In genomic region chr13:115089020-115089394, GRCm38 (mm10) we compare ENCODE assay signal across 8 mouse cellular contexts. TPM values are rescaled to one million over a fixed set of nuclear protein-coding genes. Genes with fewer than 3 reads are reported as not detected.
DNase-seq lines count a peak whose midpoint lies in the region; ATAC-seq and TF ChIP-seq lines count a peak whose summit lies in the region.

No protein-coding gene starts in this region.

- peak overlapping the region; percentile 91 for H3K9ac ChIP-seq in heart, embryonic 11.5 days (ENCODE audit: low read depth, low read length)
- H3K9ac ChIP-seq in forebrain, embryonic 14.5 days (ENCODE audit: low read length), result peak overlapping the region; percentile 79
- H3K9ac ChIP-seq in liver, embryonic 15.5 days, result peak overlapping the region; percentile 88

- no peak for TF ChIP-seq CTCF in E14TG2a.4 (conservative IDR thresholded peaks at IDR 0.05; ENCODE audit: low read length)

- H3K27ac ChIP-seq in heart, embryonic 11.5 days (ENCODE audit: low read depth, low read length), result peak overlapping the region; percentile 95
- no peak overlapping the region for H3K27ac ChIP-seq in forebrain, embryonic 14.5 days (ENCODE audit: low read depth, low read length)
- peak overlapping the region; percentile 99 for H3K27ac ChIP-seq in liver, embryonic 15.5 days (replicated peaks)

- DNase-seq in heart, adult 11 months, result no peak
- DNase-seq in forebrain, embryonic 14.5 days (ENCODE audit: low spot score), result no peak
- no peak for DNase-seq in urinary bladder, adult 2 months (ENCODE audit: low spot score)
- no peak for DNase-seq in layer of hippocampus, adult 18-20 months (ENCODE audit: low spot score in 2 of 2)
- DNase-seq in kidney, postnatal 14 days, result no peak

- ATAC-seq in heart, embryonic 11.5 days (replicated peaks; ENCODE audit: insufficient number of reproducible peaks, low FRiP score, low TSS enrichment), result no peak
- ATAC-seq in forebrain, embryonic 14.5 days, result no peak; the same call in 1 of the 2 replicates
- ATAC-seq in liver, embryonic 15.5 days (ENCODE audit: insufficient read depth), result no peak

- H3K4me3 ChIP-seq in heart, embryonic 11.5 days (ENCODE audit: low read depth, low read length), result peak overlapping the region; percentile 76
- H3K4me3 ChIP-seq in E14TG2a.4 (replicated peaks; ENCODE audit: low read length), result peak overlapping the region; percentile 81
- peak overlapping the region; percentile 66 for H3K4me3 ChIP-seq in forebrain, embryonic 14.5 days (ENCODE audit: low read depth, low read length)
- peak overlapping the region; percentile 82 for H3K4me3 ChIP-seq in liver, embryonic 15.5 days (replicated peaks)

- H3K9me3 ChIP-seq in heart, embryonic 11.5 days (replicated peaks; ENCODE audit: control insufficient read depth, low read length), result no peaks in the 10 kb centered on the region
- H3K9me3 ChIP-seq in E14TG2a.4 (ENCODE audit: low read length), result no peaks in the 10 kb centered on the region
- no peaks in the 10 kb centered on the region for H3K9me3 ChIP-seq in forebrain, embryonic 14.5 days (replicated peaks; ENCODE audit: control insufficient read depth, low read length)
- H3K9me3 ChIP-seq in liver, embryonic 15.5 days (replicated peaks), result no peaks in the 10 kb centered on the region

- no peaks in the 10 kb centered on the region for H3K27me3 ChIP-seq in heart, embryonic 11.5 days (ENCODE audit: control insufficient read depth, insufficient read depth, low read length)
- no peaks in the 10 kb centered on the region; the same call in 1 of the 2 replicates for H3K27me3 ChIP-seq in E14TG2a.4 (ENCODE audit: insufficient read depth, low read length)
- no peaks in the 10 kb centered on the region for H3K27me3 ChIP-seq in forebrain, embryonic 14.5 days (replicated peaks; ENCODE audit: control insufficient read depth, insufficient read depth, low read length)
- H3K27me3 ChIP-seq in liver, embryonic 15.5 days, result no peaks in the 10 kb centered on the region

- peak overlapping the region; percentile 97 for H3K4me2 ChIP-seq in heart, embryonic 11.5 days
- peak overlapping the region; percentile 57 for H3K4me2 ChIP-seq in forebrain, embryonic 14.5 days (ENCODE audit: low read length)
- peak overlapping the region; percentile 94 for H3K4me2 ChIP-seq in liver, embryonic 15.5 days

- H3K36me3 ChIP-seq in heart, embryonic 11.5 days (ENCODE audit: control insufficient read depth, insufficient read depth, low read length), result peaks cover 6% of the 10 kb centered on the region
- H3K36me3 ChIP-seq in E14TG2a.4 (ENCODE audit: insufficient read depth, low read length), result peaks cover 26% of the 10 kb centered on the region
- peaks cover 19% of the 10 kb centered on the region for H3K36me3 ChIP-seq in forebrain, embryonic 14.5 days (ENCODE audit: control insufficient read depth, insufficient read depth, low read length)
- H3K36me3 ChIP-seq in liver, embryonic 15.5 days (replicated peaks), result peaks cover 33% of the 10 kb centered on the region

- 55% methylated on average over 11 of the region's 11 CpGs for WGBS in heart, embryonic 11.5 days (ENCODE audit: insufficient replicate concordance)
- 79% methylated on average over 11 of the region's 11 CpGs for WGBS in forebrain, embryonic 14.5 days
- WGBS in liver, embryonic 15.5 days (ENCODE audit: insufficient replicate concordance), result 42% methylated on average over 11 of the region's 11 CpGs

- peaks cover 26% of the 10 kb centered on the region for H3K4me1 ChIP-seq in heart, embryonic 11.5 days (ENCODE audit: control insufficient read depth, insufficient read depth, low read length)
- H3K4me1 ChIP-seq in E14TG2a.4 (replicated peaks; ENCODE audit: low read depth, low read length), result peaks cover 42% of the 10 kb centered on the region
- peaks cover 8% of the 10 kb centered on the region for H3K4me1 ChIP-seq in forebrain, embryonic 14.5 days (ENCODE audit: control insufficient read depth, insufficient read depth, low read length)
- peaks cover 45% of the 10 kb centered on the region for H3K4me1 ChIP-seq in liver, embryonic 15.5 days (replicated peaks)

RNA-seq across cellular contexts. Expression of gene Pelo, which starts 1.0 kb away (rescaled TPM):
- polyA plus RNA-seq in heart, embryonic 11.5 days (2014; fragmentation: Nextera tagmentation; extraction: Ambion mirVana), result 12.7 and 12.9 TPM in 2 replicates
- polyA plus RNA-seq in forebrain, embryonic 14.5 days (2014; fragmentation: Nextera tagmentation; extraction: Ambion mirVana), result 5.6 and 5.9 TPM in 2 replicates
- polyA plus RNA-seq in liver, embryonic 15.5 days (2015; fragmentation: Nextera tagmentation; extraction: Ambion mirVana), result 3.2 and 4.0 TPM in 2 replicates
- 32.8 and 39.0 TPM in 2 replicates for polyA plus RNA-seq in urinary bladder, adult 2 months (2012; rRNA removed)
- 10 to 100 TPM; 20.3 to 23.3 TPM for total RNA-seq in layer of hippocampus, adult 18-20 months (2021)

RNA-seq across cellular contexts. Expression of gene Gm49395, which starts 12.7 kb away (rescaled TPM):
- polyA plus RNA-seq in heart, embryonic 11.5 days (2014; fragmentation: Nextera tagmentation; extraction: Ambion mirVana), result 8.3 and 11.1 TPM in 2 replicates
- 4.0 and 4.9 TPM in 2 replicates for polyA plus RNA-seq in forebrain, embryonic 14.5 days (2014; fragmentation: Nextera tagmentation; extraction: Ambion mirVana)
- polyA plus RNA-seq in liver, embryonic 15.5 days (2015; fragmentation: Nextera tagmentation; extraction: Ambion mirVana), result 2.3 and 2.5 TPM in 2 replicates
- polyA plus RNA-seq in urinary bladder, adult 2 months (2012; rRNA removed), result 10.2 and 13.1 TPM in 2 replicates
- total RNA-seq in layer of hippocampus, adult 18-20 months (2021), result 1 to 10 TPM; 2.3 to 2.6 TPM

RNA-seq across cellular contexts. Expression of gene Itga1, which starts 12.8 kb away (rescaled TPM):
- 31.0 and 31.4 TPM in 2 replicates for polyA plus RNA-seq in heart, embryonic 11.5 days (2014; fragmentation: Nextera tagmentation; extraction: Ambion mirVana)
- 5.8 and 6.6 TPM in 2 replicates for polyA plus RNA-seq in forebrain, embryonic 14.5 days (2014; fragmentation: Nextera tagmentation; extraction: Ambion mirVana)
- polyA plus RNA-seq in liver, embryonic 15.5 days (2015; fragmentation: Nextera tagmentation; extraction: Ambion mirVana), result 4.6 and 5.8 TPM in 2 replicates
- 48.4 and 68.4 TPM in 2 replicates for polyA plus RNA-seq in urinary bladder, adult 2 months (2012; rRNA removed)
- total RNA-seq in layer of hippocampus, adult 18-20 months (2021), result 1 to 10 TPM; 4.2 to 4.4 TPM
